In genomic region chr8:119496848-119497247, GRCm38 (mm10) we compare ENCODE assay signal across 8 mouse cellular contexts. TPM values are rescaled to one million over a fixed set of nuclear protein-coding genes. Genes with fewer than 3 reads are reported as not detected.
DNase-seq lines count a peak whose midpoint lies in the region; ATAC-seq and TF ChIP-seq lines count a peak whose summit lies in the region.

No protein-coding gene starts in this region.

- H3K9ac ChIP-seq in ES-Bruce4 (ENCODE audit: low read depth, poor library complexity, severe bottlenecking), result no peak overlapping the region
- H3K9ac ChIP-seq in intestine, embryonic 15.5 days, result no peak overlapping the region
- no peak overlapping the region for H3K9ac ChIP-seq in lung, postnatal 0 days (replicated peaks; ENCODE audit: low read depth)

- WGBS in intestine, embryonic 15.5 days, result 24% methylated on average over 6 of the region's 6 CpGs
- 29% methylated on average over 6 of the region's 6 CpGs for WGBS in lung, postnatal 0 days
- 35% methylated on average over 6 of the region's 6 CpGs for WGBS in thymus, adult 2 months

- DNase-seq in left cerebral cortex, adult 2 months (ENCODE audit: extremely low spot score in 1 of 2, low spot score in 2 of 2), result peak; percentile 23 to 47
- no peak for DNase-seq in left cerebral cortex, adult 11 months (ENCODE audit: low spot score)
- peak; percentile 48 for DNase-seq in lung, postnatal 0 days (ENCODE audit: low spot score)
- DNase-seq in thymus, adult 2 months, result peak; percentile 57
- DNase-seq in cerebellum, adult 18-20 months, result no peak

- no peaks in the 10 kb centered on the region for H3K27me3 ChIP-seq in ES-Bruce4 (ENCODE audit: control insufficient read depth, insufficient read depth, low read length, poor library complexity, severe bottlenecking)
- H3K27me3 ChIP-seq in intestine, embryonic 15.5 days (replicated peaks), result no peaks in the 10 kb centered on the region
- no peaks in the 10 kb centered on the region for H3K27me3 ChIP-seq in lung, postnatal 0 days (replicated peaks; ENCODE audit: insufficient read depth, low read length)
- H3K27me3 ChIP-seq in thymus, adult 2 months (ENCODE audit: control insufficient read depth, insufficient read depth, low read length), result no peaks in the 10 kb centered on the region

- H3K4me1 ChIP-seq in ES-Bruce4 (ENCODE audit: control insufficient read depth, insufficient read depth, low read length), result peaks cover 7% of the 10 kb centered on the region
- H3K4me1 ChIP-seq in bone marrow macrophage, adult 2 months (ENCODE audit: control insufficient read depth, insufficient read depth, low read length), result no peaks in the 10 kb centered on the region
- no peaks in the 10 kb centered on the region for H3K4me1 ChIP-seq in intestine, embryonic 15.5 days (replicated peaks)
- H3K4me1 ChIP-seq in lung, postnatal 0 days (ENCODE audit: insufficient read depth, low read depth, low read length), result no peaks in the 10 kb centered on the region
- no peaks in the 10 kb centered on the region for H3K4me1 ChIP-seq in thymus, adult 2 months (replicated peaks; ENCODE audit: control insufficient read depth, insufficient read depth, low read length)

- H3K9me3 ChIP-seq in ES-Bruce4 (replicated peaks; ENCODE audit: control insufficient read depth, insufficient read depth, low read length, poor library complexity, severe bottlenecking), result no peaks in the 10 kb centered on the region
- no peaks in the 10 kb centered on the region for H3K9me3 ChIP-seq in intestine, embryonic 15.5 days
- no peaks in the 10 kb centered on the region for H3K9me3 ChIP-seq in lung, postnatal 0 days (ENCODE audit: low read length)

- intact Hi-C loops in left cerebral cortex, adult 2 months (cut with DNase I), result loop anchor here (2.0 kb wide), 1 partner anchor 48 kb away; no protein-coding TSS in a partner anchor

- no peak for TF ChIP-seq EP300 in ES-Bruce4 (IDR thresholded peaks at IDR 0.05; ENCODE audit: insufficient read depth, low read depth, low read length)
- no peak for TF ChIP-seq EP300 in lung, postnatal 0 days (IDR thresholded peaks at IDR 0.05)

- H3K4me2 ChIP-seq in intestine, embryonic 15.5 days (replicated peaks), result no peak overlapping the region
- no peak overlapping the region for H3K4me2 ChIP-seq in lung, postnatal 0 days (replicated peaks; ENCODE audit: low read depth, low read length)

- peak; percentile 65 for TF ChIP-seq CTCF in left cerebral cortex, adult 2 months (IDR thresholded peaks at IDR 0.05)
- TF ChIP-seq CTCF in ES-Bruce4 (IDR thresholded peaks at IDR 0.05; ENCODE audit: low read depth, low read length), result peak; percentile 85
- TF ChIP-seq CTCF in bone marrow macrophage, adult 2 months (IDR thresholded peaks at IDR 0.05; ENCODE audit: low read depth, low read length), result peak; percentile 62
- TF ChIP-seq CTCF in lung, postnatal 0 days (IDR thresholded peaks at IDR 0.05), result peak; percentile 82
- peak; percentile 78; the same call in 1 of the 2 replicates for TF ChIP-seq CTCF in thymus, adult 2 months (IDR thresholded peaks at IDR 0.05; ENCODE audit: borderline replicate concordance, control insufficient read depth, extremely low read depth, insufficient read depth, low read length, poor library complexity)

- no peaks in the 10 kb centered on the region for H3K36me3 ChIP-seq in ES-Bruce4 (ENCODE audit: control insufficient read depth, insufficient read depth, low read length, poor library complexity, severe bottlenecking)
- no peaks in the 10 kb centered on the region for H3K36me3 ChIP-seq in intestine, embryonic 15.5 days
- H3K36me3 ChIP-seq in lung, postnatal 0 days (ENCODE audit: insufficient read depth, low read length), result no peaks in the 10 kb centered on the region
- H3K36me3 ChIP-seq in thymus, adult 2 months (ENCODE audit: control insufficient read depth, insufficient read depth, low read length), result no peaks in the 10 kb centered on the region

- no peak overlapping the region for H3K4me3 ChIP-seq in left cerebral cortex, adult 2 months
- H3K4me3 ChIP-seq in ES-Bruce4 (ENCODE audit: low read depth, low read length), result no peak overlapping the region
- H3K4me3 ChIP-seq in bone marrow macrophage, adult 2 months (ENCODE audit: insufficient read depth, low read length), result no peak overlapping the region
- H3K4me3 ChIP-seq in intestine, embryonic 15.5 days (replicated peaks), result no peak overlapping the region
- no peak overlapping the region for H3K4me3 ChIP-seq in lung, postnatal 0 days (ENCODE audit: low read depth, low read length)
- no peak overlapping the region for H3K4me3 ChIP-seq in thymus, adult 2 months (ENCODE audit: control insufficient read depth, insufficient read depth, low read length)

- H3K27ac ChIP-seq in left cerebral cortex, adult 2 months, result no peak overlapping the region
- no peak overlapping the region for H3K27ac ChIP-seq in ES-Bruce4 (ENCODE audit: insufficient read depth, low read length)
- no peak overlapping the region for H3K27ac ChIP-seq in bone marrow macrophage, adult 2 months (ENCODE audit: insufficient read depth, low read depth, low read length)
- H3K27ac ChIP-seq in intestine, embryonic 15.5 days, result no peak overlapping the region
- H3K27ac ChIP-seq in lung, postnatal 0 days (ENCODE audit: low read length), result no peak overlapping the region
- H3K27ac ChIP-seq in thymus, adult 2 months (ENCODE audit: control insufficient read depth, insufficient read depth, low read length), result no peak overlapping the region

- TF ChIP-seq POLR2A in ES-Bruce4 (IDR thresholded peaks at IDR 0.05; ENCODE audit: insufficient read depth, low read length), result no peak
- TF ChIP-seq POLR2A in bone marrow macrophage, adult 2 months (IDR thresholded peaks at IDR 0.05; ENCODE audit: borderline replicate concordance, low read depth, low read length), result no peak
- TF ChIP-seq POLR2A in thymus, adult 2 months (IDR thresholded peaks at IDR 0.05; ENCODE audit: control insufficient read depth, extremely low read depth, insufficient read depth, low read length, poor library complexity), result no peak

- ATAC-seq in intestine, embryonic 15.5 days, result 0 out of 2 replicates have a peak, but pooled peaks have one; percentile 8
- ATAC-seq in lung, postnatal 0 days, result no peak

RNA-seq across cellular contexts. Expression of gene Slc38a8, which starts 4.7 kb away (rescaled TPM):
- under 1 TPM; 0.30 to 0.48 TPM for total RNA-seq in left cerebral cortex, adult 2 months (2021)
- not detected in 2 replicates for polyA plus RNA-seq in ES-Bruce4 (2011; ENCODE audit: insufficient read depth, insufficient read length, low read depth, missing spikeins)
- polyA plus RNA-seq in bone marrow macrophage, adult 2 months (2012; ENCODE audit: insufficient read depth, insufficient read length, missing spikeins), result not detected in 2 replicates
- 0.05 TPM in 1 of 2 replicates, not detected in the other for polyA plus RNA-seq in intestine, embryonic 15.5 days (2015; fragmentation: Nextera tagmentation; extraction: Ambion mirVana)
- not detected in 2 replicates for polyA plus RNA-seq in lung, postnatal 0 days (2015; fragmentation: Nextera tagmentation; extraction: Ambion mirVana)
- polyA plus RNA-seq in thymus, adult 2 months (2012; rRNA removed), result 0.27 and 0.51 TPM in 2 replicates

RNA-seq across cellular contexts. Expression of gene Necab2, which starts 50.3 kb away (rescaled TPM):
- 10 to 100 TPM; 63.3 to 80.9 TPM for total RNA-seq in left cerebral cortex, adult 2 months (2021)
- 3.8 and 4.3 TPM in 2 replicates for polyA plus RNA-seq in ES-Bruce4 (2011; ENCODE audit: insufficient read depth, insufficient read length, low read depth, missing spikeins)
- polyA plus RNA-seq in bone marrow macrophage, adult 2 months (2012; ENCODE audit: insufficient read depth, insufficient read length, missing spikeins), result not detected in 2 replicates
- 1.9 TPM in 2 replicates for polyA plus RNA-seq in intestine, embryonic 15.5 days (2015; fragmentation: Nextera tagmentation; extraction: Ambion mirVana)
- polyA plus RNA-seq in lung, postnatal 0 days (2015; fragmentation: Nextera tagmentation; extraction: Ambion mirVana), result 1.2 and 1.8 TPM in 2 replicates
- 0.06 and 0.12 TPM in 2 replicates for polyA plus RNA-seq in thymus, adult 2 months (2012; rRNA removed)

Comparison
In these comparisons a context has a peak if more than half of its experiments do, and no peak if none do; other contexts are left out.
1. DNase-seq: peak in left cerebral cortex, adult 2 months (2 of 2), lung, postnatal 0 days (single experiment) and thymus, adult 2 months (single experiment); none in left cerebral cortex, adult 11 months (single experiment) and cerebellum, adult 18-20 months (0 of 2).
2. Peak in every context shown above with its lines, with median percentiles within 50 percentile points of each other: CTCF ChIP-seq.